Comparison of ENCODE assay signal across 8 mouse cellular contexts in the genomic region with DNA sequence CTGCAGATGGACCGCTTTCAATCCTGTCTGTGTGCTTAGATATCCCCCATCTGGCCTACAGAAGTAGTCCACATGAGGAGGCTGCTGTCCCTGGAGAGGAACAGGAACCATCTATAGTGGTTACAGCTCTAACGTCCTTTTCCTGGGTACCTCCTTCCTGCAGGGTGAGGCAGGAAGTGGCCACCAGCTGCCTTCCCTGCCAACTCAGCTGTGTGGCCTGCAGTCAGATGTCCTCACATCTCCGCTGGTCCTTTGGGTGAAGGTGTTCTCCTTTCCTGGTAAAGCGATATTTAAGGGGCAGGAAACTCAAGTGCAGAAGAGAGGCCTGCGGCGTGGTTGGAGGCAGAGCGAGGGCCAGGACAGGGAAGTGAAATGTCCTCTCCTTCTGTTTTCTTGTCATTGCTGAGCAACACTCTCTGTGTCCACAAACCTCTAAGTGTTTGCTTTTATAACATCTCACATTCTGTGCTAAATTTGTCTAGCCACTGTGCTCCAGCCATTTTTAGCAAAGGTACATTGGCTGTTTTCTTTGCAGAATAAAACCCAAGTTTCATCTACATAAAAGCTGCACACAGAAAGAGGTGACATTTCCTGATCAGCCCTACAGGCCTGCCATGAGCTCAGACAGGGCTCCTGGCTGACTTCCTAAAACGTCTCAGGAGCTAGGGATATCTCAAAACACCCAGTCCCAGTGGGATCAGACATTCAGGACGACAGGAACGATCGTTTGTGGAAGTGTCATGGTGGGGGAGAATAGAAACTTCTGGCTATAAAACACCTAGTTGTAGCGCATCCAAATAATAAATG.
DNase-seq lines count a peak whose midpoint lies in the region; ATAC-seq and TF ChIP-seq lines count a peak whose summit lies in the region.

No protein-coding gene starts in this region.

- ATAC-seq in hindbrain, embryonic 14.5 days (ENCODE audit: low FRiP score), result no peak
- peak; percentile 94 for ATAC-seq in common myeloid progenitor, adult 5-6 weeks (replicated peaks; ENCODE audit: low read depth, poor library complexity, severe bottlenecking)
- no peak for ATAC-seq in hindbrain, postnatal 0 days
- peak; percentile 54 for ATAC-seq in liver, embryonic 13.5 days (ENCODE audit: low read depth)
- ATAC-seq in erythroid progenitor cell, adult 5-6 weeks (replicated peaks; ENCODE audit: low FRiP score, poor library complexity, severe bottlenecking), result no peak

- H3K36me3 ChIP-seq in hindbrain, embryonic 10.5 days, result no peaks in the 10 kb centered on the region
- H3K36me3 ChIP-seq in hindbrain, embryonic 14.5 days (replicated peaks; ENCODE audit: control insufficient read depth, insufficient read depth), result no peaks in the 10 kb centered on the region
- no peaks in the 10 kb centered on the region for H3K36me3 ChIP-seq in hindbrain, postnatal 0 days (ENCODE audit: insufficient read depth, low read length)
- H3K36me3 ChIP-seq in liver, embryonic 13.5 days, result no peaks in the 10 kb centered on the region

- no peak overlapping the region for H3K9ac ChIP-seq in hindbrain, embryonic 14.5 days
- H3K9ac ChIP-seq in hindbrain, postnatal 0 days (replicated peaks; ENCODE audit: low read length), result no peak overlapping the region
- H3K9ac ChIP-seq in liver, embryonic 13.5 days, result no peak overlapping the region

- no peak for DNase-seq in hindbrain, embryonic 10.5 days (ENCODE audit: low spot score)
- no peak for DNase-seq in hindbrain, embryonic 14.5 days (ENCODE audit: low spot score)
- no peak for DNase-seq in hindbrain, postnatal 0 days (ENCODE audit: low spot score)
- no peak for DNase-seq in liver, embryonic 13.5 days
- peak; percentile 39 for DNase-seq in right cerebral cortex, postnatal 25 days
- no peak for DNase-seq in adrenal gland, adult 8-10 months

- no peaks in the 10 kb centered on the region for H3K9me3 ChIP-seq in hindbrain, embryonic 10.5 days
- no peaks in the 10 kb centered on the region for H3K9me3 ChIP-seq in hindbrain, embryonic 14.5 days (ENCODE audit: control insufficient read depth, low read length)
- no peaks in the 10 kb centered on the region for H3K9me3 ChIP-seq in hindbrain, postnatal 0 days (ENCODE audit: low read length)
- H3K9me3 ChIP-seq in liver, embryonic 13.5 days (replicated peaks), result no peaks in the 10 kb centered on the region

- WGBS in hindbrain, embryonic 10.5 days, result 86% methylated on average over 12 of the region's 12 CpGs
- WGBS in hindbrain, embryonic 14.5 days, result 81% methylated on average over 12 of the region's 12 CpGs
- WGBS in hindbrain, postnatal 0 days, result 75% methylated on average over 12 of the region's 12 CpGs
- 37% methylated on average over 12 of the region's 12 CpGs for WGBS in liver, embryonic 13.5 days (ENCODE audit: insufficient replicate concordance)

- no peaks in the 10 kb centered on the region for H3K27me3 ChIP-seq in hindbrain, embryonic 10.5 days (ENCODE audit: insufficient read depth, poor library complexity, severe bottlenecking)
- H3K27me3 ChIP-seq in hindbrain, embryonic 14.5 days (ENCODE audit: control insufficient read depth, insufficient read depth, low read length), result no peaks in the 10 kb centered on the region
- H3K27me3 ChIP-seq in hindbrain, postnatal 0 days (ENCODE audit: insufficient read depth, low read length), result no peaks in the 10 kb centered on the region
- no peaks in the 10 kb centered on the region for H3K27me3 ChIP-seq in liver, embryonic 13.5 days

- H3K4me3 ChIP-seq in hindbrain, embryonic 10.5 days, result no peak overlapping the region
- no peak overlapping the region for H3K4me3 ChIP-seq in hindbrain, embryonic 14.5 days (replicated peaks; ENCODE audit: low read length)
- H3K4me3 ChIP-seq in hindbrain, postnatal 0 days (ENCODE audit: low read length), result no peak overlapping the region
- H3K4me3 ChIP-seq in liver, embryonic 13.5 days (replicated peaks), result no peak overlapping the region

- H3K4me1 ChIP-seq in hindbrain, embryonic 10.5 days (replicated peaks), result peaks cover 28% of the 10 kb centered on the region
- H3K4me1 ChIP-seq in hindbrain, embryonic 14.5 days (replicated peaks; ENCODE audit: control insufficient read depth, insufficient read depth, low read length), result 0 out of 2 replicates have a peak, but pooled peaks cover 8% of the 10 kb centered on the region
- H3K4me1 ChIP-seq in hindbrain, postnatal 0 days (ENCODE audit: insufficient read depth, low read length), result peaks cover 8% of the 10 kb centered on the region; the same call in 1 of the 2 replicates
- peaks cover 3% of the 10 kb centered on the region; the same call in 1 of the 2 replicates for H3K4me1 ChIP-seq in liver, embryonic 13.5 days (replicated peaks)

- peak overlapping the region; percentile 62; the same call in 1 of the 2 replicates for H3K27ac ChIP-seq in hindbrain, embryonic 10.5 days
- no peak overlapping the region for H3K27ac ChIP-seq in hindbrain, embryonic 14.5 days
- H3K27ac ChIP-seq in hindbrain, postnatal 0 days, result no peak overlapping the region
- no peak overlapping the region; the same call in 1 of the 2 replicates for H3K27ac ChIP-seq in liver, embryonic 13.5 days

- peak; percentile 31; the same call in 1 of the 2 replicates for TF ChIP-seq CTCF in hindbrain, postnatal 0 days (IDR thresholded peaks at IDR 0.05; ENCODE audit: low read depth)

- no peak overlapping the region for H3K4me2 ChIP-seq in hindbrain, embryonic 14.5 days (replicated peaks)
- no peak overlapping the region for H3K4me2 ChIP-seq in hindbrain, postnatal 0 days (ENCODE audit: low read depth, low read length)
- no peak overlapping the region for H3K4me2 ChIP-seq in liver, embryonic 13.5 days

Comparison
In these comparisons a context has a peak if more than half of its experiments do, and no peak if none do; other contexts are left out.
1. ATAC-seq: peak in common myeloid progenitor, adult 5-6 weeks (single experiment) and liver, embryonic 13.5 days (single experiment); none in hindbrain, embryonic 14.5 days (single experiment), hindbrain, postnatal 0 days (single experiment) and erythroid progenitor cell, adult 5-6 weeks (single experiment).